Mouse (Mus musculus) large intestine, adult 2 months (tissue): ENCODE measurements around the gene Snu13. TPM values are rescaled to one million over a fixed set of nuclear protein-coding genes. Genes with fewer than 3 reads are reported as not detected.

Experiments used
- DNase-seq: peaks from one replicate; pipeline ENCODE4 v3.0.0-alpha.2; 2012; ENCODE audit warnings: low read depth, low spot score
- WGBS: fragments of 180-500 bp; shearing (Covaris S2); methylation state at CpG from one replicate; pipeline ENCODE4 v1.1.7; 2018; 5-methylcytosine and 5-hydroxymethylcytosine counted together
- polyA plus RNA-seq: library from polyadenylated mRNA; depleted of rRNA; stranded (reverse); fragments of >200 nt; gene quantifications from 2 replicates; pipeline ENCODE4 v1.2.3, GENCODE M21; 2012; rRNA removed

Snu13 gene
- polyA plus RNA-seq, 1 experiment, result 57.3 TPM

- 84% methylated on average over 7 of the region's 7 CpGs for WGBS
- DNase-seq, result no peak
Measured at GRCm38 (mm10) chr15:82032386-82032785, 15.0 kb downstream of the Snu13 start.

- WGBS, result 74% methylated on average over 7 of the region's 7 CpGs
- DNase-seq, result no peak
Measured at GRCm38 (mm10) chr15:82027726-82028125, 19.7 kb downstream of the Snu13 start.

- WGBS, result 82% methylated on average over 7 of the region's 7 CpGs
- no peak for DNase-seq
Measured at GRCm38 (mm10) chr15:82027276-82027675, 20.1 kb downstream of the Snu13 start.

- no peak for DNase-seq
- 82% methylated on average over 6 of the region's 6 CpGs for WGBS
Measured at GRCm38 (mm10) chr15:82023965-82024635, 23.3 kb downstream of the Snu13 start.

GRCm38 (mm10) chr15:82022535-82023088 is 24.8 kb downstream of the Snu13 start:
- no peak for DNase-seq
- 74% methylated on average over 13 of the region's 13 CpGs for WGBS

GRCm38 (mm10) chr15:82019288-82019687 is 28.1 kb downstream of the Snu13 start:
- 54% methylated on average over 3 of the region's 3 CpGs for WGBS
- no peak for DNase-seq

- no peak for DNase-seq
- WGBS, result 48% methylated on average over 4 of the region's 4 CpGs
Measured at GRCm38 (mm10) chr15:82017461-82017860, 29.9 kb downstream of the Snu13 start.

GRCm38 (mm10) chr15:82016830-82017229 is 30.6 kb downstream of the Snu13 start:
- no peak for DNase-seq
- 4% methylated on average over 6 of the region's 6 CpGs for WGBS

GRCm38 (mm10) chr15:82016101-82016808 is 31.1 kb downstream of the Snu13 start:
- DNase-seq, result peak; percentile 92
- under 1% methylated on average over 53 of the region's 53 CpGs for WGBS

- DNase-seq, result no peak
- WGBS, result under 1% methylated on average over 39 of the region's 39 CpGs
Measured at GRCm38 (mm10) chr15:82015392-82016100, 31.9 kb downstream of the Snu13 start.

- 14% methylated on average over 9 of the region's 9 CpGs for WGBS
- DNase-seq, result no peak
Measured at GRCm38 (mm10) chr15:82014745-82015391, 32.5 kb downstream of the Snu13 start.

GRCm38 (mm10) chr15:82011947-82012346 is 35.5 kb downstream of the Snu13 start:
- WGBS, result 84% methylated on average over 6 of the region's 6 CpGs
- no peak for DNase-seq

- WGBS, result 35% methylated on average over 8 of the region's 8 CpGs
Measured at GRCm38 (mm10) chr15:82004257-82004656, 43.1 kb downstream of the Snu13 start.

GRCm38 (mm10) chr15:81993992-81994391 is 53.4 kb downstream of the Snu13 start:
- WGBS, result 80% methylated on average over 6 of the region's 6 CpGs
- no peak for DNase-seq

More at GRCm38 (mm10) chr15:82004257-82004656, 43.1 kb downstream of the Snu13 start:
- no peak for DNase-seq

GRCm38 (mm10) chr15:81990549-81990948 is 56.8 kb downstream of the Snu13 start:
- 43% methylated on average over 7 of the region's 7 CpGs for WGBS
- no peak for DNase-seq

Other genes with a start within 250 kb of the Snu13 start
- 5.9 and 11.3 TPM in 2 replicates for gene Tef, start 245.2 kb downstream of the Snu13 start, polyA plus RNA-seq
- gene Tob2, start 188.8 kb downstream of the Snu13 start, polyA plus RNA-seq, result 16.5 and 29.7 TPM in 2 replicates
- gene Phf5a, start 175.7 kb downstream of the Snu13 start, polyA plus RNA-seq, result 69.4 and 87.1 TPM in 2 replicates
- gene Aco2, start 175.3 kb downstream of the Snu13 start, polyA plus RNA-seq, result 327 and 443 TPM in 2 replicates
- gene Polr3h, start 121.4 kb downstream of the Snu13 start, polyA plus RNA-seq, result 8.6 and 10.1 TPM in 2 replicates
- gene Csdc2, start 110.8 kb downstream of the Snu13 start, polyA plus RNA-seq, result 2.0 and 2.8 TPM in 2 replicates
- 14.3 and 16.1 TPM in 2 replicates for gene Pmm1, start 86.7 kb downstream of the Snu13 start, polyA plus RNA-seq
- gene 1700029P11Rik, start 67.1 kb downstream of the Snu13 start, polyA plus RNA-seq, result not detected in 2 replicates
- 16.8 and 18.9 TPM in 2 replicates for gene Xrcc6, start 59.8 kb downstream of the Snu13 start, polyA plus RNA-seq
- gene Desi1, start 13.7 kb downstream of the Snu13 start, polyA plus RNA-seq, result 24.4 and 29.8 TPM in 2 replicates
- not detected in 2 replicates for gene 4930407I10Rik, start 11.6 kb upstream of the Snu13 start, polyA plus RNA-seq
- 0.07 and 0.09 TPM in 2 replicates for gene Mei1, start 22.4 kb upstream of the Snu13 start, polyA plus RNA-seq
- 18.0 and 18.4 TPM in 2 replicates for gene Ccdc134, start 80.3 kb upstream of the Snu13 start, polyA plus RNA-seq
- gene Srebf2, start 99.6 kb upstream of the Snu13 start, polyA plus RNA-seq, result 113 and 136 TPM in 2 replicates
- gene Shisa8, start 165.2 kb upstream of the Snu13 start, polyA plus RNA-seq, result 1.0 and 1.7 TPM in 2 replicates
- gene Tnfrsf13c, start 176.8 kb upstream of the Snu13 start, polyA plus RNA-seq, result 10.2 and 12.1 TPM in 2 replicates
- gene Cenpm, start 197.2 kb upstream of the Snu13 start, polyA plus RNA-seq, result 17.1 and 21.4 TPM in 2 replicates
- gene 1500009C09Rik, start 204.8 kb upstream of the Snu13 start, polyA plus RNA-seq, result 0.21 and 0.22 TPM in 2 replicates
- 0.38 and 0.55 TPM in 2 replicates for gene Sept3, start 227.3 kb upstream of the Snu13 start, polyA plus RNA-seq